Mouse (Mus musculus) bone marrow macrophage, adult 2 months (primary cell): ENCODE measurements around the gene Lgals3bp.

Experiments
- CTCF ChIP-seq: IDR thresholded peaks from 2 replicates; pipeline ENCODE4 v1.5.1; 2012; ENCODE audit warnings: low read depth, mild to moderate bottlenecking, low read length, moderate library complexity
- POLR2A ChIP-seq: IDR thresholded peaks from 2 replicates; pipeline ENCODE4 v1.6.1; 2012; ENCODE audit warnings: mild to moderate bottlenecking, low read depth, low read length, borderline replicate concordance

DNA sequence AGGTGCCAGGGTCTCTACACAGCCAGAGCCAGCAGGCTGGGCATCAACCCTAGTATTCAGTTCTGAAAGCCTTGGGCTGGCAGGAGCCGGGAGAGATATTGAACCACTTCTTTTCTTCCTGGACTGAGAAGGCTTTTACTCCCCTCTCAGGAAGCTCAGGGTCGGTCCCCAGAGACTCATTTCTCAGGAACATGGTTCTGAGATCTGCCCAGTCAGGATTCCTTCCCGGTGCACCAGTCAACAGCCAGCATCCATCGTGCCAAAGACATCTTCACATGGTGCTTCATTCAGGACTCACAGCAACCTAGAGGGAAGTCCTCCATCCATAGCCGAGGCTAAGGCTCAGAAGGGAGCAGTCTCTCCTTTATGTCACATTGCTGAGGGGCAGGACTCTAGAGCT lies 27.4 kb downstream of the Lgals3bp start:
- TF ChIP-seq POLR2A (no peak), CTCF (no peak)
